In genomic region chr4:140153711-140154114, GRCm38 (mm10) we compare ENCODE assay signal across 11 mouse cellular contexts.
A peak's percentile ranks its signal among the peaks of the same experiment; 100 is the strongest.
DNase-seq lines count a peak whose midpoint lies in the region; ATAC-seq and TF ChIP-seq lines count a peak whose summit lies in the region.
"Had no signal": no experiment of that assay in that cellular context is flagged by ENCODE, and none has a peak within 500 bp of the region (broad histone marks: within the 10 kb centered on the region; RNA-seq: fewer than 3 reads in every experiment).

No protein-coding gene starts in this region.

- no peak for TF ChIP-seq CTCF in gastrocnemius, adult 2 months (IDR thresholded peaks at IDR 0.05)

- no peaks in the 10 kb centered on the region for H3K9me3 ChIP-seq in neural tube, embryonic 12.5 days
- H3K9me3 ChIP-seq in hindbrain, embryonic 15.5 days: no peaks in the 10 kb centered on the region
- H3K9me3 ChIP-seq: kidney, embryonic 15.5 days; limb, embryonic 12.5 days had no signal

- DNase-seq in gastrocnemius, adult 2 months: peak; percentile 31
- DNase-seq in gastrocnemius, postnatal 4 days (ENCODE audit: low spot score in 2 of 2): no peak
- no peak for DNase-seq in neural tube, embryonic 10.5 days (ENCODE audit: extremely low spot score, low spot score)
- no peak for DNase-seq in yolk sac, embryonic 10.5 days (ENCODE audit: low spot score)
- no peak for DNase-seq in embryo, embryonic 9.5 days (ENCODE audit: extremely low spot score)
- DNase-seq in spleen, postnatal 14 days (ENCODE audit: low spot score in 2 of 2): no peak
- DNase-seq: heart, adult 11 months had no signal

- 73% methylated on average over 9 of the region's 9 CpGs for WGBS in neural tube, embryonic 12.5 days
- 65% methylated on average over 9 of the region's 9 CpGs for WGBS in hindbrain, embryonic 15.5 days

- intact Hi-C loops in gastrocnemius, adult 2 months (cut with DNase I): loop anchor here (1.0 kb wide), 1 partner anchor 53 kb away; no protein-coding TSS in a partner anchor

- peak overlapping the region; percentile 75 for H3K27ac ChIP-seq in gastrocnemius, adult 2 months
- peak overlapping the region; percentile 26; the same call in 1 of the 2 replicates for H3K27ac ChIP-seq in neural tube, embryonic 12.5 days
- H3K27ac ChIP-seq in hindbrain, embryonic 15.5 days (replicated peaks): peak overlapping the region; percentile 78
- H3K27ac ChIP-seq: kidney, embryonic 15.5 days; limb, embryonic 12.5 days had no signal

- peaks cover 22% of the 10 kb centered on the region for H3K4me1 ChIP-seq in neural tube, embryonic 12.5 days
- H3K4me1 ChIP-seq in hindbrain, embryonic 15.5 days (replicated peaks): peaks cover 26% of the 10 kb centered on the region
- H3K4me1 ChIP-seq: kidney, embryonic 15.5 days; limb, embryonic 12.5 days had no signal

- no peak for ATAC-seq in neural tube, embryonic 12.5 days (ENCODE audit: low FRiP score, low read depth)
- ATAC-seq in hindbrain, embryonic 15.5 days (ENCODE audit: low FRiP score, low read depth): no peak

- no peak overlapping the region for H3K4me2 ChIP-seq in neural tube, embryonic 12.5 days (replicated peaks)
- no peak overlapping the region for H3K4me2 ChIP-seq in hindbrain, embryonic 15.5 days
- H3K4me2 ChIP-seq: kidney, embryonic 15.5 days; limb, embryonic 12.5 days had no signal

- H3K4me3 ChIP-seq in gastrocnemius, adult 2 months: no peak overlapping the region
- H3K4me3 ChIP-seq in neural tube, embryonic 12.5 days: no peak overlapping the region
- no peak overlapping the region for H3K4me3 ChIP-seq in hindbrain, embryonic 15.5 days
- H3K4me3 ChIP-seq: kidney, embryonic 15.5 days; limb, embryonic 12.5 days had no signal

- H3K36me3 ChIP-seq in neural tube, embryonic 12.5 days: no peaks in the 10 kb centered on the region
- no peaks in the 10 kb centered on the region for H3K36me3 ChIP-seq in hindbrain, embryonic 15.5 days
- H3K36me3 ChIP-seq: kidney, embryonic 15.5 days; limb, embryonic 12.5 days had no signal

- no peaks in the 10 kb centered on the region for H3K27me3 ChIP-seq in neural tube, embryonic 12.5 days (replicated peaks)
- no peaks in the 10 kb centered on the region for H3K27me3 ChIP-seq in hindbrain, embryonic 15.5 days

- H3K9ac ChIP-seq in neural tube, embryonic 12.5 days: no peak overlapping the region
- no peak overlapping the region for H3K9ac ChIP-seq in hindbrain, embryonic 15.5 days
- H3K9ac ChIP-seq: kidney, embryonic 15.5 days; limb, embryonic 12.5 days had no signal

Comparison
In these comparisons a context has a peak if more than half of its experiments do, and no peak if none do; other contexts are left out.
1. H3K27ac ChIP-seq: peak in every context shown above with its lines; median percentile 78 in hindbrain, embryonic 15.5 days; 75 in gastrocnemius, adult 2 months; 26 in neural tube, embryonic 12.5 days.